Mouse (Mus musculus) liver, embryonic 15.5 days (tissue): ENCODE measurements around the gene Smchd1. TPM values are rescaled to one million over a fixed set of nuclear protein-coding genes. Genes with fewer than 3 reads are reported as not detected.
"Not testable (repeated sequence)": the region's sequence is repeated elsewhere in the genome, so short reads cannot be mapped to it uniquely, and the experiment has no call there.

Source experiments
- ATAC-seq: fragments of 200-750 bp; cut with Nextera tagmentation; 2 replicates; pipeline ENCODE4 v1.8.0; 2017; ENCODE audit warnings: moderate number of reproducible peaks, mild to moderate bottlenecking, moderate library complexity; ENCODE audit not compliant: insufficient read depth
- H3K27ac ChIP-seq: fragments of 300-500 bp; sonication (generic); replicated peaks from 2 replicates; pipeline ENCODE4 v1.5.1; 2015; ENCODE audit warnings: mild to moderate bottlenecking, inconsistent platforms
- H3K27me3 ChIP-seq: fragments of 300-500 bp; sonication (generic); 2 replicates; pipeline ENCODE4 v1.6.1; 2015; ENCODE audit warnings: mild to moderate bottlenecking, inconsistent platforms
- H3K36me3 ChIP-seq: fragments of 300-500 bp; sonication (generic); replicated peaks from 2 replicates; pipeline ENCODE4 v1.6.1; 2015; ENCODE audit warnings: moderate library complexity, mild to moderate bottlenecking, inconsistent platforms
- H3K4me1 ChIP-seq: fragments of 300-500 bp; sonication (generic); replicated peaks from 2 replicates; pipeline ENCODE4 v1.6.1; 2015; ENCODE audit warnings: inconsistent platforms
- H3K4me2 ChIP-seq: fragments of 300-500 bp; sonication (generic); 2 replicates; pipeline ENCODE4 v1.6.1; 2015; ENCODE audit warnings: moderate library complexity, mild to moderate bottlenecking, inconsistent platforms
- H3K4me3 ChIP-seq: fragments of 300-500 bp; sonication (generic); replicated peaks from 2 replicates; pipeline ENCODE4 v1.5.1; 2015; ENCODE audit warnings: mild to moderate bottlenecking, inconsistent platforms
- H3K9ac ChIP-seq: fragments of 300-500 bp; sonication (generic); 2 replicates; pipeline ENCODE4 v1.6.1; 2015; ENCODE audit warnings: moderate library complexity, mild to moderate bottlenecking, inconsistent platforms
- H3K9me3 ChIP-seq: fragments of 300-500 bp; sonication (generic); replicated peaks from 2 replicates; pipeline ENCODE4 v1.6.1; 2016; ENCODE audit warnings: inconsistent platforms
- WGBS: fragments of 180-500 bp; shearing (Covaris S2); methylation state at CpG from one replicate; pipeline ENCODE4 v1.1.7; 2015; ENCODE audit warnings: mixed read lengths; ENCODE audit not compliant: insufficient replicate concordance; 5-methylcytosine and 5-hydroxymethylcytosine counted together
- polyA plus RNA-seq: library from polyadenylated mRNA; unstranded; fragments of >200 nt; fragmentation: Nextera tagmentation; extraction: Ambion mirVana; gene quantifications from 2 replicates; pipeline ENCODE4 v1.2.1, GENCODE M21; 2015

Gene Smchd1
- polyA plus RNA-seq, 1 experiment from 2014 or later: 30.6 TPM

DNA sequence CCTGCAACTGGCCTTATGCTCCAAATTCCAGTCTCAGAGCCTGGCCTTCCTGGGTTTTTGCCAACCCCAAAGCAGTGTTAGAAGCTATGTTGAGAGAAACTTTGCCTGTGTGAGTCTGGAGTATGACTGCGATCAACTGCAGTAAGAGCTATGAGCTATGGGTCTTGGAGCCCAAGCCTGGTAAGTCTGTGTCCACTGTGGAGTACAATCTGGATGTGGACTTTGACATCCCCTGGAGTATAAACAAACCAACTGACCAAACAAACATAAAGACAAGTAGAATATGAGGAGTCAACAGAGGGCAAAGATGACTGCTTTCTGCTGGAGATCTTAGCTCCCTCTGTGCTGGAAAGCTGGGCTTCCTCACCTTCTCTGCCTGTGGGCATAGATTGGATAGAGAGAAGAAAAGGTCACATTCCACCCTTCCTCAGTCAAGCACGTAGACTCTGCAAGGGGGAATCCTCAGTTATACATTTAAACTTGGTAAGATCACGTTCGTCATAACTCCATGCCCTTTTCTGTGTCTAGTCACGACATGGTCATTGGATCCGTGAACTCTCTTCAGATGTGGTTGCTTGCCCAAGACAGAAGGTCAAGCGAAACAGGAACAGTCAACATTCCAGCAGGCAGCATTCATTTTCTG is 8.4 kb upstream of the Smchd1 start:
- Histone ChIP-seq H3K4me2 (no peak overlapping the region), H3K27me3 (no peaks in the 10 kb centered on the region), H3K9ac (no peak overlapping the region), H3K4me3 (no peak overlapping the region), H3K36me3 (no peaks in the 10 kb centered on the region), H3K27ac (peak overlapping the region; percentile 19), H3K4me1 (peaks cover 30% of the 10 kb centered on the region), H3K9me3 (no peaks in the 10 kb centered on the region)
- 0 out of 2 replicates have a peak, but pooled peaks have one; percentile 20 for ATAC-seq
- 75% methylated on average over 7 of the region's 7 CpGs for WGBS

DNA sequence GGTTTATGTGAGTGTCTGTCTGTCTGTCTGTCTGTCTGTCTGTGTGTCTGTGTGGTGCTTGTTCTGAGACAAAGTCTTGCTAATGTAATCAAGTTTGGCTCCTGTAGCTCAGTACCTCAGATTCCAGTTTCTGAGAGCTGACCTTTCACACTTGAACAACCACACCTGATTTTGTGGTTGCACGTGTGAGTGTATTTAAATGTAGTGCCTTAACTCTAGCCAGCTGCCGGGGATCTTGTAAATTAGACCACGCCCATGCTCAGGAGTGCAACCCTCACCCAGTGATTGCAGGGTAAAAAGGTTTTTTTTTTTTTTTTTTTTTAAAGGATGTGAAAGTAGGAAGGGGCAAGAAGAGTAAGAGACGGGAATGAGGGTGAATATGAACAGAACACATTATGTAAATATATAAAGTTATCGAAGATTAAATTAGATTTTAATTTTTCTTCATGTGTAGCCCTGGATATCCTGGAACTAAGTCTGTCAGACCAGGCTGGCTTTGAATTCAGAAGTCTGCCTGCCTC is 4.3 kb upstream of the Smchd1 start:
- H3K4me1 ChIP-seq: peaks cover 23% of the 10 kb centered on the region

DNA sequence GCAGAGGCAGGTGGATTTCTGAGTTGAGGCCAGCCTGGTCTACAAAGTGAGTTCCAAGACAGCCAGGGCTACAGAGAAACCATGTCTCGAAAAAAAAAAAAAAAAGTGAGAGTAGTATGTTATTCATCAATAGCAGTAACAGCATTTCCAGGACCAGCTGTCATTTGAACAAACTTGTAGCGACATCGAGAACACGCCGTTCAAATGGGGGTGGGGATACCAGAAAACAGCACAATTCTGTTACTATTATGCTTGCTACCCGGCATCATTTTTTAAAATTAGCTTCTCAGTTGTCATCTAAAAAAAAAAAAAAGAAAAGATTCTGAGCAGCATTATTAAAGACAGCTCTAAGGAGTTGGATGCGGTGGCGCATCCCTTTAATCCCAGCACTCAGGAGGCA is 2.3 kb upstream of the Smchd1 start:
- Histone ChIP-seq H3K27me3 (no peaks in the 10 kb centered on the region), H3K4me2 (no peak overlapping the region), H3K4me3 (no peak overlapping the region), H3K9ac (no peak overlapping the region), H3K36me3 (0 out of 2 replicates have a peak, but pooled peaks cover 3% of the 10 kb centered on the region), H3K9me3 (no peaks in the 10 kb centered on the region), H3K4me1 (peaks cover 42% of the 10 kb centered on the region), H3K27ac (no peak overlapping the region)
- 83% methylated on average over 8 of the region's 8 CpGs for WGBS
- ATAC-seq: no peak

More for the DNA sequence above, 4.3 kb upstream of the Smchd1 start:
- ATAC-seq: no peak
- no peak overlapping the region for H3K27ac ChIP-seq
- no peak overlapping the region for H3K9ac ChIP-seq
- H3K4me3 ChIP-seq: no peak overlapping the region
- H3K9me3 ChIP-seq: no peaks in the 10 kb centered on the region
- 31% methylated on average over 5 of the region's 5 CpGs for WGBS
- no peaks in the 10 kb centered on the region for H3K27me3 ChIP-seq
- no peaks in the 10 kb centered on the region for H3K36me3 ChIP-seq
- H3K4me2 ChIP-seq: no peak overlapping the region

GRCm38 (mm10) chr17:71476346-71477020 is 1.3 kb upstream of the Smchd1 start:
- ATAC-seq: no peak
- no peaks in the 10 kb centered on the region for H3K27me3 ChIP-seq
- H3K4me3 ChIP-seq: peak overlapping the region; percentile 98
- H3K4me1 ChIP-seq: peaks cover 47% of the 10 kb centered on the region
- no peak overlapping the region for H3K9ac ChIP-seq
- 65% methylated on average over 7 of the region's 7 CpGs for WGBS
- 0 out of 2 replicates have a peak, but pooled peaks cover 3% of the 10 kb centered on the region for H3K36me3 ChIP-seq
- no peak overlapping the region for H3K27ac ChIP-seq
- peak overlapping the region; percentile 89 for H3K4me2 ChIP-seq
- H3K9me3 ChIP-seq: no peaks in the 10 kb centered on the region

DNA sequence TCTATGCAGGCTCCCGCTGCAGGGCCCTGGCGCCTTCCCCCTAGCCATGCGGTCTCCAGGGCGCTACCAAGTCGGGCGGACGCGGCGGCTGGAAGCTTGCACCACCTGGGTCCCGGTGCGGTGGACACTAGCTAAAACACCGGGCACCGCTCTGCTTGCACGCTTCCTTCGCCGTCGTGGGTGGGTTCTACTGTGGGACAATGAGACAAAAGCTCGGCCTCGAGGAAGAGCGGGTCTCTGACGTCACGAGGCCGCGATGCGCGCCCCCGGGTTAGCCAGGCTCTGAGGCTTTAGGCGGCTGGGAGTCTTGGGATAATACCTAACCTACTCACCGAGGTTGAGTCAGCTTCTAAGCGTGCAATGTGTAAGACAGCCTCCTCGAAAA is 554 bp upstream of the Smchd1 start:
- Histone ChIP-seq H3K4me2 (peak overlapping the region; percentile 89), H3K9me3 (no peaks in the 10 kb centered on the region), H3K4me1 (peaks cover 47% of the 10 kb centered on the region), H3K27ac (peak overlapping the region; percentile 96), H3K9ac (peak overlapping the region; percentile 96), H3K36me3 (0 out of 2 replicates have a peak, but pooled peaks cover 3% of the 10 kb centered on the region), H3K27me3 (no peaks in the 10 kb centered on the region), H3K4me3 (peak overlapping the region; percentile 98)
- 1% methylated on average over 31 of the region's 31 CpGs for WGBS
- peak; percentile 38 for ATAC-seq

DNA sequence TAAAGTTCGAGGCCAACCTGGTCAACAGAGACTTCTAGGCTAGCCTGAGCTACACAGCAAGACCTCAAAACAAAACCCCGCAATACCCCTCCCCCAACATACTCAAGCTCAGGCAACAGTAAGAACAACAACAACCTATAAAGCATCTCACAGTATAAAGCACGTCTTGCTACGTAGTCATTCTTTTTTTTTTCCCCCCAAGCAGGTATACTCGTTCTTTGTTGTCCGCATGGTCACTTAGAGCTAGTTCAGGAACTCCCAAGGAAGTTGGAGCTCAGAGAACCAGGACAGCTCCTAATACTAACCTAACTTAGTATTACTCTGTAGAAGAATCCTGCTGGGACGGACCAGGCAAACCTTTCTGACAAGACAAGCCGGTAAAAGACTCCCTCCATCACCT is 1.0 kb downstream of the Smchd1 start:
- 7% methylated on average over 8 of the region's 8 CpGs for WGBS
- Histone ChIP-seq H3K27me3 (no peaks in the 10 kb centered on the region), H3K36me3 (0 out of 2 replicates have a peak, but pooled peaks cover 3% of the 10 kb centered on the region), H3K9me3 (no peaks in the 10 kb centered on the region), H3K27ac (peak overlapping the region; percentile 96), H3K4me1 (peaks cover 45% of the 10 kb centered on the region), H3K4me3 (peak overlapping the region; percentile 98), H3K9ac (peak overlapping the region; percentile 96), H3K4me2 (peak overlapping the region; percentile 89)
- no peak for ATAC-seq

GRCm38 (mm10) chr17:71471261-71471660 is 3.9 kb downstream of the Smchd1 start:
- Histone ChIP-seq H3K4me2 (no peak overlapping the region), H3K36me3 (0 out of 2 replicates have a peak, but pooled peaks cover 3% of the 10 kb centered on the region), H3K27ac (no peak overlapping the region), H3K9ac (no peak overlapping the region), H3K27me3 (no peaks in the 10 kb centered on the region), H3K9me3 (no peaks in the 10 kb centered on the region), H3K4me1 (peaks cover 46% of the 10 kb centered on the region), H3K4me3 (no peak overlapping the region)
- WGBS: 59% methylated on average over 2 of the region's 2 CpGs
- ATAC-seq: no peak

- Histone ChIP-seq H3K4me2 (no peak overlapping the region), H3K27ac (no peak overlapping the region), H3K9ac (no peak overlapping the region), H3K4me3 (no peak overlapping the region), H3K36me3 (peaks cover 81% of the 10 kb centered on the region), H3K9me3 (no peaks in the 10 kb centered on the region), H3K4me1 (no peaks in the 10 kb centered on the region), H3K27me3 (no peaks in the 10 kb centered on the region)
- 93% methylated on average over 3 of the region's 3 CpGs for WGBS
- ATAC-seq: no peak
Measured at GRCm38 (mm10) chr17:71460312-71460711, 14.8 kb downstream of the Smchd1 start.

DNA sequence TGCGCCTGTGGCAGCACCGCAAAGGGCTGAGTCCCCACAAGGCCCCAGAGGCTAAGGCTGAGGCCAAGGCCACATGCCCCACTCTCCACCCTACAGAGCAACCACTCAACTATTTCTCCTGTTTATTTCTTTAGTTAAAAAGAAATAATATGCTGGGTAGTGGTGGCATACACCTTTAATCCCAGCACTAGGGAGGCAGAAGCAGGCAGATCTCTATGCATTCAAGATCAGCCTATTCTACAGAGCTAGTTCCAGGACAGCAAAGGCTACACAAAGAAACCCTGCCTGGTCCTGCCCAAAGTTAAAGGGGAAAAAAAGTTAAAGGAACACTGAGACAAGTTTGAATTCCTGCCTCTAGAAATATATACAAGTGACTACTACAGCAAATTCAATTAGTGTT is 15.3 kb downstream of the Smchd1 start, which contains the start of gene Gm4707:
TSS of gene Gm4707 (minus strand) at position 101 of the 400 bp plus-strand sequence.
- no peaks in the 10 kb centered on the region for H3K4me1 ChIP-seq
- H3K4me2 ChIP-seq: no peak within 1 kb of the TSS
- ATAC-seq: no peak
- H3K27ac ChIP-seq: no peak within 1 kb of the TSS
- H3K9ac ChIP-seq: no peak within 1 kb of the TSS
- no peak within 1 kb of the TSS for H3K4me3 ChIP-seq
- no peaks in the 10 kb centered on the region for H3K9me3 ChIP-seq
- WGBS: 91% methylated on average over 2 of the region's 2 CpGs
- no peaks in the 10 kb centered on the region for H3K27me3 ChIP-seq
- H3K36me3 ChIP-seq: peaks cover 80% of the 10 kb centered on the region

- not testable (repeated sequence) for H3K9me3 ChIP-seq, H3K27ac ChIP-seq, H3K4me2 ChIP-seq, H3K9ac ChIP-seq, H3K27me3 ChIP-seq, ATAC-seq, H3K4me1 ChIP-seq, H3K4me3 ChIP-seq
- WGBS: 80% methylated on average over 6 of the region's 6 CpGs
- H3K36me3 ChIP-seq: peaks cover 66% of the 10 kb centered on the region
Measured at GRCm38 (mm10) chr17:71457361-71457760, 17.8 kb downstream of the Smchd1 start.

DNA sequence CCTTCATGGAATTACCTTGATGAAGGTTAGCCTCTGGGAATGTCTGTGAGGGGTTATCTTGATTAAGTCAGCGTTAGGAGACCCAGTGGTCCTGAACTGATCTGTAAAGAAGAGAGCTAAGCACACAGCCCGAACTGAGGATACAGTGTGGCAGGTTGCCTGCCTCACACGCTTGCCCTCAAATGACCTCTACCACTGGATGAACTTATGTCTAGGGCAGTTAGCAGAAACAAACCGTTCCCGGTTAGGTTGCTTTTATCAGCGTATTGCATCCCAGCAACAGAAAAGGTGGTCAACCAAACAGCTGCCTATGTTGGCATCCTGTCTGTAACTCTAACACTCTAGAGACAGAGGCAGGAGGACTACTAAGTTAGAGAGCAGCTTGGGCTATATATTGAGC is 30.0 kb downstream of the Smchd1 start:
- H3K36me3 ChIP-seq: peaks cover 53% of the 10 kb centered on the region
- ATAC-seq: no peak

More for the DNA sequence above, 30.0 kb downstream of the Smchd1 start:
- H3K9me3 ChIP-seq: no peaks in the 10 kb centered on the region
- H3K4me3 ChIP-seq: no peak overlapping the region
- H3K4me2 ChIP-seq: no peak overlapping the region
- H3K27ac ChIP-seq: no peak overlapping the region
- no peaks in the 10 kb centered on the region for H3K4me1 ChIP-seq
- no peaks in the 10 kb centered on the region for H3K27me3 ChIP-seq
- no peak overlapping the region for H3K9ac ChIP-seq
- 82% methylated on average over 6 of the region's 6 CpGs for WGBS
